Mouse (Mus musculus) brain, embryonic 18.5 days (tissue): ENCODE results near the gene Tekt4.

Experiments
- DNase-seq: peaks from one replicate; pipeline ENCODE4 v3.0.0-alpha.2; 2012; ENCODE audit warnings: low read depth, low spot score

Gene Tekt4

GRCm38 (mm10) chr17:25432433-25433181 is 21.8 kb upstream of the Tekt4 start:
- DNase-seq, result no peak

GRCm38 (mm10) chr17:25433223-25433616 is 21.2 kb upstream of the Tekt4 start:
- no peak for DNase-seq

GRCm38 (mm10) chr17:25433617-25434606 is 20.5 kb upstream of the Tekt4 start, which contains the start of gene Cacna1h:
TSS of gene Cacna1h (minus strand) at chr17:25433783.
- peak; percentile 72 for DNase-seq

- DNase-seq, result no peak
These were observed 13.0 kb upstream of the Tekt4 start for GRCm38 (mm10) chr17:25441417-25441816.

GRCm38 (mm10) chr17:25442889-25443288 is 11.5 kb upstream of the Tekt4 start:
- no peak for DNase-seq

- no peak for DNase-seq
These were observed 9.3 kb upstream of the Tekt4 start for GRCm38 (mm10) chr17:25445074-25445473.

GRCm38 (mm10) chr17:25445841-25446240 is 8.6 kb upstream of the Tekt4 start:
- DNase-seq, result no peak

- DNase-seq, result no peak
These were observed 6.5 kb upstream of the Tekt4 start for GRCm38 (mm10) chr17:25447865-25448264.

- DNase-seq, result no peak
These were observed 4.1 kb upstream of the Tekt4 start for GRCm38 (mm10) chr17:25450329-25450728.

GRCm38 (mm10) chr17:25452246-25452965 is 2.0 kb upstream of the Tekt4 start:
- DNase-seq, result no peak

GRCm38 (mm10) chr17:25456540-25456939 is 2.1 kb downstream of the Tekt4 start:
- DNase-seq, result no peak

GRCm38 (mm10) chr17:25462236-25462875 is 7.9 kb downstream of the Tekt4 start:
- no peak for DNase-seq

- DNase-seq, result no peak
These were observed 9.0 kb downstream of the Tekt4 start for GRCm38 (mm10) chr17:25463326-25463945.

- DNase-seq, result no peak
These were observed 9.7 kb downstream of the Tekt4 start for GRCm38 (mm10) chr17:25464091-25464490.

GRCm38 (mm10) chr17:25466257-25466656 is 11.8 kb downstream of the Tekt4 start:
- DNase-seq, result no peak

- DNase-seq, result no peak
These were observed 13.4 kb downstream of the Tekt4 start for GRCm38 (mm10) chr17:25467781-25468180.

- no peak for DNase-seq
These were observed 13.9 kb downstream of the Tekt4 start for GRCm38 (mm10) chr17:25468301-25468700.

GRCm38 (mm10) chr17:25469798-25470197 is 15.4 kb downstream of the Tekt4 start:
- DNase-seq, result peak; percentile 42

GRCm38 (mm10) chr17:25471418-25471817 is 17.0 kb downstream of the Tekt4 start:
- DNase-seq, result no peak

GRCm38 (mm10) chr17:25472044-25472443 is 17.6 kb downstream of the Tekt4 start:
- DNase-seq, result no peak
